Mouse (Mus musculus): ENCODE measurements at regions not wholly inside any gene's neighbourhood (a gene's known extent, or its start where the extent isn't known, plus 50 kb on each side); places are given as distances from the start of the nearest gene placed in this dataset.
"Not testable (repeated sequence)": the region's sequence is repeated elsewhere in the genome, so short reads cannot be mapped to it uniquely, and the experiment has no call there.

DNA sequence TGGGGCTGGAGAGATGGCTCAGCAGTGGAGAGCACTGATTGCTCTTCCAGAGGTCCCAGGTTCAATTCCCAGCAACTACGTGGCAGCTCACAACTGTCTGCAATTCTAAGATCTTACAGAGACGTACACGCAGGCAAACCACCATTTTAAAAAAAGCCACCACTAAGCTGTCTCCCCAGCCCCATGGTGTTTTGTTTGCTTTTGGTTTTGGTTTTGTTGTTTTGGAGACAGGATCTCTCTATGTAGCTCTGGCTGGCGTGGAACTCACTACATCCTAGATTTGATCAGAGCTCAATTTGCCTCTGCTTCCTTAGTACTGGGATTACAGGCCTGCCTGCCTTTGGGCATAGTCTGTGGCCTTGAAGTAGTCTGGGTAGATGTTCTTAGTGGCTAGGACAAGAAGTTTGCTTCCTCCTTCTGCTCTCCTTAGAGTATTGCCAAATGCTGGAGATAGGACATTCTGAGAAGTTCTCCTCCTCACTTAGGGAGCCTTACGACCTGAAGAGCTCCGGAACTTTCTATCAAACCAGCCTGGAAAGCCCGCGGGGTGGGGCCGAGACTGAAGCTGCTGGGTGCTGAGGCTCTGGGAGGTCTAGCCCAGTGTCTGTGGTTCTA, 495.4 kb upstream of the Chrm3 start:
- not testable (repeated sequence) for DNase-seq (ENCODE audit: low read depth, low spot score)

DNA sequence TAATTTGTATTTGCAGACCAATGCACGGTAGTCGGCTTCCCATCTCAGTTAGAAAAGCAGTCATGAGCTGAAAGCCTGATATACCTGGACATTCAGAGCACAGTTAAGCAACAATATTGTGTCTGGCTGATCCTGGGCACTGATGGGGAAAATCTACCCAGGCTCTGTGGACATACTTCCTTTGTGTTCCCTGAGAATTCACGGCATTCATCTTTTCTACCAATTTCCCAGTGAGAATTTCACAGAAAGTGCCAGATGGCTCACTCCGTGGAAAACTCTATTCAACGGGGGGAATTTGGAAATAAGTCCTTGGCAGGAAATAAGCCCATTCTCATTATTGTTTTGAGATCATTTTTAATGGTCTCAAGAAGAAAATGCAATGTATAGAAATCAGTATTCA, 484.6 kb upstream of the Chrm3 start:
- no peak for DNase-seq (ENCODE audit: low read depth, low spot score)

DNA sequence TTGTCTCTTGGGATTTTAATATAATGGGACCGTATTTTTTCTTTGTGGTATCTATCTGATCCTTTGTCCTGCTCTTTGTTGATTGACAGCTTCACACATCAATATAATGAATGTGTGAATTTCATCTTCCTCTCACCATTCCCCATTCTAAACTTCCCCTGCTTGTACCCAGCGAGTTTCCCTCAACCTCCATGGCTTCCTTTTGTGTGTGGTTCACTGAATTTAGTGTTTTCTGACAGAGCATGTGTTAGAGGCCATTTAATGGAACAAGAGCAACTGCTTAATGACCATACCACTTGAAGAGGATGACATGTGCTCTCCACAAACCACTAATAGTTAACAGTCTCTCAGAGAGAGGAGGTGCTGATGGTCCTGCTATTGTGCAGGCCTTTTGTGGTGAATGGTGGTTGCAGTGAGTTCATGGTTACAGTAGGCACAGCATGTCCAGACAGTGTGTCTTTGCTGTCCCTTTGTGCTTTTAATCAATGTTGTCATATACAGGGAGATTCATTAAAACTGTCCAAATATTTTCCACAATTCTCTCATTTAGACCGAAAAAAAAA, 438.8 kb upstream of the Chrm3 start:
- no peak for DNase-seq (ENCODE audit: low read depth, low spot score)
